Mouse (Mus musculus) megakaryocyte, embryonic 14.5 days (primary cell): ENCODE data around the gene B9d1.

Experiments used
- FLI1 ChIP-seq: IDR thresholded peaks from 2 replicates; pipeline ENCODE4 v1.6.1; 2012; ENCODE audit warnings: low read length, inconsistent platforms, mixed read lengths
- GATA1 ChIP-seq: IDR thresholded peaks from 3 replicates; pipeline ENCODE4 v1.6.1; 2012; ENCODE audit warnings: mixed read lengths, low read length, inconsistent platforms, borderline replicate concordance

- TF ChIP-seq GATA1 (no peak), FLI1 (no peak)
Measured at GRCm38 (mm10) chr11:61485541-61486457, 19.1 kb upstream of the B9d1 start.
